Mouse (Mus musculus) gonadal fat pad, adult 2 months (tissue): ENCODE measurements around the gene Tada1. TPM values are rescaled to one million over a fixed set of nuclear protein-coding genes. Genes with fewer than 3 reads are reported as not detected.

ENCODE experiments used
- polyA plus RNA-seq: library from polyadenylated mRNA; depleted of rRNA; stranded (reverse); fragments of >200 nt; gene quantifications from 2 replicates; pipeline ENCODE4 v1.2.3, GENCODE M21; 2012; rRNA removed

Tada1 gene
- polyA plus RNA-seq, 1 experiment = 19.2 TPM

Other genes with a start within 250 kb of the Tada1 start
- 1.1 and 1.5 TPM in 2 replicates for gene Gpa33, start 248.9 kb upstream of the Tada1 start, polyA plus RNA-seq
- gene Mael, start 140.3 kb upstream of the Tada1 start, polyA plus RNA-seq = 1.2 and 2.6 TPM in 2 replicates
- gene Ildr2, start 125.0 kb upstream of the Tada1 start, polyA plus RNA-seq = 4.1 and 6.8 TPM in 2 replicates
- gene Pogk, start 30.8 kb downstream of the Tada1 start, polyA plus RNA-seq = 14.1 and 14.5 TPM in 2 replicates
- 679 and 874 TPM in 2 replicates for gene Gm4846, start 118.5 kb downstream of the Tada1 start, polyA plus RNA-seq